Mouse (Mus musculus): ENCODE measurements around the gene Gpr108. TPM values are rescaled to one million over a fixed set of nuclear protein-coding genes. Genes with fewer than 3 reads are reported as not detected.

Gene Gpr108
- polyA plus RNA-seq, 1 experiment from 2014 or later, result 12.0 TPM

GRCm38 (mm10) chr17:57271301-57271700, 23.1 kb upstream of the Gpr108 start:
- no peaks in the 10 kb centered on the region for H3K36me3 ChIP-seq (replicated peaks)
- WGBS (ENCODE audit: insufficient replicate concordance), result 59% methylated on average over 9 of the region's 9 CpGs
- H3K4me2 ChIP-seq, result no peak overlapping the region
- ATAC-seq (ENCODE audit: insufficient read depth), result no peak
- no peak overlapping the region for H3K27ac ChIP-seq (replicated peaks)
- H3K9ac ChIP-seq, result no peak overlapping the region
- H3K9me3 ChIP-seq (replicated peaks), result no peaks in the 10 kb centered on the region
- peaks cover 18% of the 10 kb centered on the region for H3K4me1 ChIP-seq (replicated peaks)
- H3K4me3 ChIP-seq (replicated peaks), result no peak overlapping the region
- peaks cover 31% of the 10 kb centered on the region for H3K27me3 ChIP-seq

GRCm38 (mm10) chr17:57267556-57268126, 19.4 kb upstream of the Gpr108 start:
- ATAC-seq (ENCODE audit: insufficient read depth), result no peak
- 71% methylated on average over 6 of the region's 6 CpGs for WGBS (ENCODE audit: insufficient replicate concordance)
- H3K9ac ChIP-seq, result no peak overlapping the region

GRCm38 (mm10) chr17:57264972-57265945, 17.0 kb upstream of the Gpr108 start:
- Histone ChIP-seq H3K27ac (replicated peaks) (no peak overlapping the region), H3K36me3 (replicated peaks) (no peaks in the 10 kb centered on the region), H3K9ac (no peak overlapping the region), H3K9me3 (replicated peaks) (no peaks in the 10 kb centered on the region), H3K4me2 (peak overlapping the region; percentile 36), H3K4me3 (replicated peaks) (no peak overlapping the region; the same call in 1 of the 2 replicates), H3K4me1 (replicated peaks) (peaks cover 18% of the 10 kb centered on the region), H3K27me3 (no peaks in the 10 kb centered on the region)
- WGBS (ENCODE audit: insufficient replicate concordance), result 31% methylated on average over 21 of the region's 22 CpGs
- peak; percentile 72 for ATAC-seq (ENCODE audit: insufficient read depth)

More at GRCm38 (mm10) chr17:57267556-57268126, 19.4 kb upstream of the Gpr108 start:
- no peak overlapping the region for H3K4me3 ChIP-seq (replicated peaks)
- no peak overlapping the region for H3K4me2 ChIP-seq
- no peak overlapping the region for H3K27ac ChIP-seq (replicated peaks)
- no peaks in the 10 kb centered on the region for H3K27me3 ChIP-seq
- H3K9me3 ChIP-seq (replicated peaks), result no peaks in the 10 kb centered on the region
- peaks cover 18% of the 10 kb centered on the region for H3K4me1 ChIP-seq (replicated peaks)
- H3K36me3 ChIP-seq (replicated peaks), result no peaks in the 10 kb centered on the region

GRCm38 (mm10) chr17:57264164-57264563, 15.9 kb upstream of the Gpr108 start:
- no peak overlapping the region for H3K9ac ChIP-seq
- peaks cover 18% of the 10 kb centered on the region for H3K4me1 ChIP-seq (replicated peaks)
- H3K36me3 ChIP-seq (replicated peaks), result no peaks in the 10 kb centered on the region
- H3K27me3 ChIP-seq, result no peaks in the 10 kb centered on the region
- no peak overlapping the region for H3K4me3 ChIP-seq (replicated peaks)
- ATAC-seq (ENCODE audit: insufficient read depth), result no peak
- WGBS (ENCODE audit: insufficient replicate concordance), result 47% methylated on average over 2 of the region's 2 CpGs
- H3K27ac ChIP-seq (replicated peaks), result no peak overlapping the region
- H3K9me3 ChIP-seq (replicated peaks), result no peaks in the 10 kb centered on the region
- no peak overlapping the region for H3K4me2 ChIP-seq

GRCm38 (mm10) chr17:57262901-57263550, 14.8 kb upstream of the Gpr108 start:
- no peak for ATAC-seq (ENCODE audit: insufficient read depth)
- 73% methylated on average over 17 of the region's 17 CpGs for WGBS (ENCODE audit: insufficient replicate concordance)

DNA sequence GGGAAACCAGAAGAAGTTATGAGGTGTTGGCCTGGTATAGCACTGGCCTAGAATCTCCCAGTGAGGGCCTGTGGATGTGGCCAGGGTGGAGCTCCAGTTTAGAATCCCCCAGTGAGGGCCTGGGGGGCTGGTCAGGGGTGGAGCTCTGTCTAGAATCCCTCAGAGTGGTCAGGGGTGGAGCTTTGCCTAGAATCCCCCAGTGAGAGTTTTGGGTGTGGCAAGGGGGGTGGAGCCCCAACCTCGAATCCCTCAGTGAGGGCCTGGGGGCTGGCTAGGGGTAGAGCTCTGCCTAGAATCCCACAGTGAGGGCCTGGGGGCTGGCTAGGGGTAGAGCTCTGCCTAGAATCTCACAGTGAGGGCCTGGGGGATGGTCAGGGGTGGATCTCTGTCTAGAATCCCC, 13.6 kb upstream of the Gpr108 start:
- no peak for ATAC-seq (ENCODE audit: insufficient read depth)
- H3K4me3 ChIP-seq (replicated peaks), result no peak overlapping the region
- no peak overlapping the region for H3K4me2 ChIP-seq
- H3K9ac ChIP-seq, result no peak overlapping the region
- H3K27ac ChIP-seq (replicated peaks), result no peak overlapping the region
- no peaks in the 10 kb centered on the region for H3K9me3 ChIP-seq (replicated peaks)
- WGBS (ENCODE audit: insufficient replicate concordance), result 17% methylated on average over 1 of the region's 1 CpGs
- peaks cover 18% of the 10 kb centered on the region for H3K4me1 ChIP-seq (replicated peaks)
- H3K36me3 ChIP-seq (replicated peaks), result no peaks in the 10 kb centered on the region; the same call in 1 of the 2 replicates
- no peaks in the 10 kb centered on the region for H3K27me3 ChIP-seq

More at GRCm38 (mm10) chr17:57262901-57263550, 14.8 kb upstream of the Gpr108 start:
- Histone ChIP-seq H3K9ac (no peak overlapping the region), H3K36me3 (replicated peaks) (no peaks in the 10 kb centered on the region; the same call in 1 of the 2 replicates), H3K27me3 (no peaks in the 10 kb centered on the region), H3K9me3 (replicated peaks) (no peaks in the 10 kb centered on the region), H3K27ac (replicated peaks) (no peak overlapping the region), H3K4me3 (replicated peaks) (no peak overlapping the region), H3K4me1 (replicated peaks) (peaks cover 18% of the 10 kb centered on the region), H3K4me2 (no peak overlapping the region)

GRCm38 (mm10) chr17:57261286-57261685, 13.0 kb upstream of the Gpr108 start:
- H3K4me3 ChIP-seq (replicated peaks), result no peak overlapping the region
- H3K36me3 ChIP-seq (replicated peaks), result no peaks in the 10 kb centered on the region; the same call in 1 of the 2 replicates
- ATAC-seq (ENCODE audit: insufficient read depth), result no peak
- no peaks in the 10 kb centered on the region for H3K27me3 ChIP-seq
- H3K4me2 ChIP-seq, result no peak overlapping the region
- no peak overlapping the region for H3K9ac ChIP-seq
- no peak overlapping the region for H3K27ac ChIP-seq (replicated peaks)
- H3K4me1 ChIP-seq (replicated peaks), result peaks cover 18% of the 10 kb centered on the region
- H3K9me3 ChIP-seq (replicated peaks), result no peaks in the 10 kb centered on the region
- WGBS (ENCODE audit: insufficient replicate concordance), result 77% methylated on average over 4 of the region's 4 CpGs

DNA sequence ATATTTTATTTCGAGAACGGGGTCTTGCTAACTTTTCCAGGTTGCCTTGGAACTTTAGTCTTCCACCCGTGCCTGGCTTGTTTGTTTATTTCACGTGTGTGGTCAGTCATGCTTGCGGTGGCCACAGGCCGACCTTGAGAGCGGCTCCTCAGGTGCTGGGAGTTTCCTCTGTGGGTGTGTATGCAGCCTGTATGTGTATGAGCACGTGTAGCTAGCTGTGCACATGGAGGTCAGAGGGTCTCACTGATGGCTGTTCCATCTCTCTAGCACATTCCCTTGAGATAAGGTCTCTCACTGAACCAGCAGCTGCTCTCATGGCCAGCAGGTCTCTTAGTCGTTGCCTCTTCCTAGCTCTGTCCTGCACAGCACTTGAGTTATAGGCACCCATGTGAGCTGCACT, 12.1 kb upstream of the Gpr108 start:
- H3K4me2 ChIP-seq, result no peak overlapping the region
- no peak overlapping the region for H3K9ac ChIP-seq
- no peak overlapping the region for H3K27ac ChIP-seq (replicated peaks)
- peaks cover 1% of the 10 kb centered on the region; the same call in 1 of the 2 replicates for H3K36me3 ChIP-seq (replicated peaks)
- WGBS (ENCODE audit: insufficient replicate concordance), result 72% methylated on average over 9 of the region's 9 CpGs
- H3K27me3 ChIP-seq, result no peaks in the 10 kb centered on the region
- H3K4me1 ChIP-seq (replicated peaks), result peaks cover 15% of the 10 kb centered on the region
- ATAC-seq (ENCODE audit: insufficient read depth), result no peak
- no peaks in the 10 kb centered on the region for H3K9me3 ChIP-seq (replicated peaks)
- no peak overlapping the region for H3K4me3 ChIP-seq (replicated peaks)

DNA sequence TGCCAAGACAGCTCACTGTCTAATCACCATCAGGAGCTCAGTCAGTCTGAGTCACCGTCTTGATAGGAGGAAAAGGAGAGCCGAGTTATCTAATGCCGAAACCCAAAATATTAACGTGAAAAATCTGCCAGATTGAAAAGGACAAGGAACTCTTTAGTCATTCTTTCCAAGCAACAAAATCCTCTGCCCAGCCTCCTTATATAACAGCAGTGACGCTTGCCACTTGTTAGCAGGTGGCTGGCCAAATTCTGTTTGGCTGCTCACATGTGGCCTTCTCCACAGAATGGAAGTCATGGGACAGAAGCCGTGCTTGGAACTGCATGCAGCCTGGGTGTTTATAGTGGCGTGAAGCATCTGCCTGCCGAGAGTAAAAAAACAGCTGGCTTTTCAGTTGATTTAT, 11.5 kb upstream of the Gpr108 start:
- Histone ChIP-seq H3K4me1 (replicated peaks) (peaks cover 8% of the 10 kb centered on the region), H3K9ac (no peak overlapping the region), H3K4me3 (replicated peaks) (no peak overlapping the region), H3K27me3 (no peaks in the 10 kb centered on the region), H3K4me2 (no peak overlapping the region), H3K36me3 (replicated peaks) (peaks cover 4% of the 10 kb centered on the region; the same call in 1 of the 2 replicates), H3K9me3 (replicated peaks) (no peaks in the 10 kb centered on the region), H3K27ac (replicated peaks) (no peak overlapping the region)
- ATAC-seq (ENCODE audit: insufficient read depth), result no peak
- 74% methylated on average over 8 of the region's 8 CpGs for WGBS (ENCODE audit: insufficient replicate concordance)

DNA sequence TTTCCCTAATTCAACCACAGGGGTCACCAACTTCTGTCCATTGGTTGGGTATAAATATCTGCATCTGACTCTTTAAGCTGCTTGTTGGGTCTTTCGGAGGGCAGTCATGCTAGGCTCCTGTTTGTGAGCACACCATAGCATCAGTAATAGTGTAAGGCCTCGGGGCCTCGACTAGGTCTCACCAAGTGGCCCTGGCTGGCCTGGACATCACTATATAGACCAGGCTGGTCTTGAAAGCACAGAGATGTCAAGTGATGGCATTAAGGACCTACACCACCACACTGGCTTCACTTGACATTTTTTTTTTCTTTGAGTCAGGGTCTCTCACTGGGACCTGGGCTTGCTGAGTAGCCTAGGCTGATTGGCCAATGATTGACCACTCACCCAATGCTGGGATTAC, 9.9 kb upstream of the Gpr108 start:
- Histone ChIP-seq H3K4me3 (replicated peaks) (no peak overlapping the region), H3K4me1 (replicated peaks) (no peaks in the 10 kb centered on the region), H3K4me2 (no peak overlapping the region), H3K27me3 (no peaks in the 10 kb centered on the region), H3K9ac (no peak overlapping the region), H3K27ac (replicated peaks) (no peak overlapping the region), H3K36me3 (replicated peaks) (peaks cover 4% of the 10 kb centered on the region; the same call in 1 of the 2 replicates), H3K9me3 (replicated peaks) (no peaks in the 10 kb centered on the region)
- 70% methylated on average over 3 of the region's 3 CpGs for whole genome bisulfite sequencing (ENCODE audit: insufficient replicate concordance)
- ATAC-seq (ENCODE audit: insufficient read depth), result no peak

All from liver, embryonic 15.5 days (tissue).